In the genomic region with DNA sequence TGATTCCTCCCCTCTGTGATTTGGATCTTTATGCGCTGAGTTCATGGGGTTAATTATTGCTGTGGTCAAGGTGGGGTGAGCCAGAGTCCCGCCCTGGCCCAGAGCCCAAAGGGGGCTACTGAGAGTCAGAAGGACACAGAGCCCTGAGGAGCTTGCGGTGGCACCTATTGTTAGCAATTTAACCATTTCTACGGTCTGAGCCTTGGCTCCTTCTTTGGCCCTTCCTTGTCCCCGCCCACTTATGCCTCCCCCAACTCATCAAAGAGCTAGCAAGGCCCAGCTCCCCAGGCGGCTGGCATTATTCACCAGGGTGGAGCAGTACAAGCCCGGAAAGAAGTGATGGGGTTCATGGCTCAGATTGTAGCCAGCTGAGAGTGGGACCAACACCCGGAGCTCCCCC, we compare ENCODE assay signal across 32 mouse cellular contexts. TPM values are rescaled to one million over a fixed set of nuclear protein-coding genes. Genes with fewer than 3 reads are reported as not detected.
DNase-seq lines count a peak whose midpoint lies in the region; ATAC-seq and TF ChIP-seq lines count a peak whose summit lies in the region.
"Had no signal": no experiment of that assay in that cellular context is flagged by ENCODE, and none has a peak within 500 bp of the region (broad histone marks: within the 10 kb centered on the region; RNA-seq: fewer than 3 reads in every experiment).

Gene Otop2, plus strand, starts transcription at position 301 of the 400 bp plus-strand sequence.

- TF ChIP-seq CTCF in gastrocnemius, adult 2 months (IDR thresholded peaks at IDR 0.05): no peak

- no peak within 1 kb of the TSS for H3K9ac ChIP-seq in kidney, embryonic 14.5 days (ENCODE audit: low read depth, low read length)
- peak within 1 kb of the TSS; percentile 12; the same call in 1 of the 2 replicates for H3K9ac ChIP-seq in neural tube, embryonic 13.5 days
- no peak within 1 kb of the TSS for H3K9ac ChIP-seq in neural tube, embryonic 15.5 days (replicated peaks)
- H3K9ac ChIP-seq in liver, embryonic 12.5 days: no peak within 1 kb of the TSS
- H3K9ac ChIP-seq: intestine, embryonic 15.5 days; liver, embryonic 15.5 days; lung, embryonic 14.5 days; midbrain, embryonic 13.5 days had no signal

- H3K36me3 ChIP-seq in kidney, embryonic 14.5 days (ENCODE audit: control insufficient read depth, insufficient read depth, low read length): no peaks in the 10 kb centered on the region
- no peaks in the 10 kb centered on the region for H3K36me3 ChIP-seq in neural tube, embryonic 13.5 days
- no peaks in the 10 kb centered on the region for H3K36me3 ChIP-seq in neural tube, embryonic 15.5 days
- H3K36me3 ChIP-seq in liver, embryonic 12.5 days: no peaks in the 10 kb centered on the region
- H3K36me3 ChIP-seq: G1E; intestine, embryonic 15.5 days; liver, embryonic 15.5 days; midbrain, embryonic 13.5 days had no signal

- 12% methylated on average over 8 of the region's 8 CpGs for WGBS in kidney, embryonic 14.5 days
- 11% methylated on average over 8 of the region's 8 CpGs for WGBS in neural tube, embryonic 13.5 days
- 14% methylated on average over 8 of the region's 8 CpGs for WGBS in neural tube, embryonic 15.5 days
- 33% methylated on average over 8 of the region's 8 CpGs for WGBS in liver, embryonic 12.5 days (ENCODE audit: insufficient replicate concordance)

- peak; percentile 13 for DNase-seq in gastrocnemius, adult 2 months
- DNase-seq in gastrocnemius, postnatal 25 days: no peak
- no peak for DNase-seq in kidney, adult 11 months
- DNase-seq: adrenal gland, adult 8-10 months; B cell, adult 2 months; cerebellum, adult 8-10 months; cerebellum, postnatal 25 days; heart, postnatal 4 days; kidney, adult 8-10 months; liver; lung, embryonic 14.5 days; lung, postnatal 14 days; right cerebral cortex, adult 18-20 months; spleen, adult 18-20 months; thymus, postnatal 25 days had no signal

- 0 out of 2 replicates have a peak, but pooled peaks cover 7% of the 10 kb centered on the region for H3K4me1 ChIP-seq in kidney, embryonic 14.5 days (ENCODE audit: control insufficient read depth, insufficient read depth, low read length)
- H3K4me1 ChIP-seq in neural tube, embryonic 13.5 days (replicated peaks): peaks cover 9% of the 10 kb centered on the region
- H3K4me1 ChIP-seq in neural tube, embryonic 15.5 days: peaks cover 4% of the 10 kb centered on the region; the same call in 1 of the 2 replicates
- no peaks in the 10 kb centered on the region for H3K4me1 ChIP-seq in liver, embryonic 12.5 days
- H3K4me1 ChIP-seq: liver, embryonic 15.5 days had no signal

- no peaks in the 10 kb centered on the region for H3K9me3 ChIP-seq in kidney, embryonic 14.5 days (ENCODE audit: control insufficient read depth, low read length)
- no peaks in the 10 kb centered on the region for H3K9me3 ChIP-seq in neural tube, embryonic 13.5 days
- no peaks in the 10 kb centered on the region for H3K9me3 ChIP-seq in neural tube, embryonic 15.5 days (replicated peaks)
- no peaks in the 10 kb centered on the region for H3K9me3 ChIP-seq in liver, embryonic 12.5 days (replicated peaks)
- H3K9me3 ChIP-seq: G1E; intestine, embryonic 15.5 days; liver, embryonic 15.5 days; midbrain, embryonic 13.5 days had no signal

- no peak within 1 kb of the TSS for H3K4me3 ChIP-seq in gastrocnemius, adult 2 months
- H3K4me3 ChIP-seq in kidney, embryonic 14.5 days (ENCODE audit: low read length): no peak within 1 kb of the TSS
- H3K4me3 ChIP-seq in neural tube, embryonic 13.5 days: no peak within 1 kb of the TSS
- H3K4me3 ChIP-seq in neural tube, embryonic 15.5 days (replicated peaks): no peak within 1 kb of the TSS
- H3K4me3 ChIP-seq in liver, embryonic 12.5 days: no peak within 1 kb of the TSS
- H3K4me3 ChIP-seq: intestine, embryonic 15.5 days; liver, embryonic 15.5 days; midbrain, embryonic 13.5 days had no signal

- intact Hi-C loops in gastrocnemius, adult 2 months (cut with DNase I): no loop called here

- no peak within 1 kb of the TSS for H3K27ac ChIP-seq in gastrocnemius, adult 2 months
- H3K27ac ChIP-seq in kidney, embryonic 14.5 days (ENCODE audit: low read depth, low read length): no peak within 1 kb of the TSS
- no peak within 1 kb of the TSS for H3K27ac ChIP-seq in neural tube, embryonic 13.5 days (replicated peaks)
- no peak within 1 kb of the TSS for H3K27ac ChIP-seq in neural tube, embryonic 15.5 days (replicated peaks)
- H3K27ac ChIP-seq in liver, embryonic 12.5 days: no peak within 1 kb of the TSS
- H3K27ac ChIP-seq: intestine, embryonic 15.5 days; liver, embryonic 15.5 days; midbrain, embryonic 13.5 days had no signal

- 0 out of 2 replicates have a peak, but pooled peaks have one; percentile 24 for ATAC-seq in kidney, embryonic 14.5 days (ENCODE audit: low FRiP score, low TSS enrichment)
- ATAC-seq in neural tube, embryonic 13.5 days (ENCODE audit: low read depth): no peak
- no peak for ATAC-seq in neural tube, embryonic 15.5 days (ENCODE audit: low FRiP score)
- no peak for ATAC-seq in liver, embryonic 12.5 days
- ATAC-seq: hindbrain, embryonic 16.5 days; intestine, embryonic 15.5 days; midbrain, embryonic 13.5 days had no signal

- no peak within 1 kb of the TSS for H3K4me2 ChIP-seq in kidney, embryonic 14.5 days (replicated peaks; ENCODE audit: low read depth, low read length)
- H3K4me2 ChIP-seq in neural tube, embryonic 13.5 days: no peak within 1 kb of the TSS
- no peak within 1 kb of the TSS for H3K4me2 ChIP-seq in neural tube, embryonic 15.5 days
- no peak within 1 kb of the TSS for H3K4me2 ChIP-seq in liver, embryonic 12.5 days
- H3K4me2 ChIP-seq: intestine, embryonic 15.5 days; liver, embryonic 15.5 days; lung, embryonic 14.5 days; midbrain, embryonic 13.5 days had no signal

- no peaks in the 10 kb centered on the region for H3K27me3 ChIP-seq in kidney, embryonic 14.5 days (ENCODE audit: control insufficient read depth, insufficient read depth, low read length)
- H3K27me3 ChIP-seq in neural tube, embryonic 13.5 days: peaks cover 7% of the 10 kb centered on the region; the same call in 1 of the 2 replicates
- peaks cover 1% of the 10 kb centered on the region for H3K27me3 ChIP-seq in neural tube, embryonic 15.5 days (replicated peaks)
- peaks cover 28% of the 10 kb centered on the region for H3K27me3 ChIP-seq in liver, embryonic 12.5 days (replicated peaks)

RNA-seq across cellular contexts. Expression of gene Otop2, which starts in this region (rescaled TPM):
- not detected for total RNA-seq in gastrocnemius, adult 2 months (2021)
- total RNA-seq in gastrocnemius, postnatal 25 days (2021): not detected
- 0.14 and 0.15 TPM in 2 replicates for polyA plus RNA-seq in kidney, embryonic 14.5 days (2014; fragmentation: Nextera tagmentation; extraction: Ambion mirVana)
- polyA plus RNA-seq in neural tube, embryonic 13.5 days (2015; fragmentation: Nextera tagmentation; extraction: Ambion mirVana): not detected in 2 replicates
- polyA plus RNA-seq in neural tube, embryonic 15.5 days (2015; fragmentation: Nextera tagmentation; extraction: Ambion mirVana): 0.15 and 0.26 TPM in 2 replicates
- polyA plus RNA-seq in liver, embryonic 12.5 days (2016; fragmentation: Nextera tagmentation; extraction: Ambion mirVana): not detected in 2 replicates
- total RNA-seq: adrenal gland, adult 8-10 months; adrenal gland, postnatal 4 days; G1E; gastrocnemius, adult 8-10 months; heart, adult 8-10 months; heart, postnatal 4 days; layer of hippocampus, postnatal 10 days had no signal
- polyA plus RNA-seq: embryonic facial prominence, embryonic 11.5 days; G1E; gonadal fat pad, adult 2 months; heart, embryonic 16.5 days; intestine, embryonic 15.5 days; limb, embryonic 11.5 days; liver, embryonic 15.5 days; lung, embryonic 14.5 days; midbrain, embryonic 13.5 days had no signal

Comparison
In these comparisons a context has a peak if more than half of its experiments do, and no peak if none do; other contexts are left out.
1. Peak in DNase-seq in gastrocnemius, adult 2 months; RNA of the gene not detected or under 1 TPM.
2. Peak in ATAC-seq in kidney, embryonic 14.5 days; RNA of the gene not detected or under 1 TPM.